Mouse (Mus musculus) CD4-positive, CD25-positive, alpha-beta regulatory T cell, adult 4 months (primary cell): ENCODE measurements around the gene Ubxn11. TPM values are rescaled to one million over a fixed set of nuclear protein-coding genes. Genes with fewer than 3 reads are reported as not detected.

Experiments used
- ATAC-seq: one replicate; pipeline ENCODE4 v1.8.0; 2017
- polyA plus RNA-seq, 2 experiments: library from polyadenylated mRNA; unstranded; fragments of 100-300 nt; shearing (Covaris generic); gene quantifications; one replicate each; pipeline ENCODE4 v1.2.1; 2017

Gene Ubxn11
- 10 to 100 TPM; 31.2 to 54.2 TPM for polyA plus RNA-seq

DNA sequence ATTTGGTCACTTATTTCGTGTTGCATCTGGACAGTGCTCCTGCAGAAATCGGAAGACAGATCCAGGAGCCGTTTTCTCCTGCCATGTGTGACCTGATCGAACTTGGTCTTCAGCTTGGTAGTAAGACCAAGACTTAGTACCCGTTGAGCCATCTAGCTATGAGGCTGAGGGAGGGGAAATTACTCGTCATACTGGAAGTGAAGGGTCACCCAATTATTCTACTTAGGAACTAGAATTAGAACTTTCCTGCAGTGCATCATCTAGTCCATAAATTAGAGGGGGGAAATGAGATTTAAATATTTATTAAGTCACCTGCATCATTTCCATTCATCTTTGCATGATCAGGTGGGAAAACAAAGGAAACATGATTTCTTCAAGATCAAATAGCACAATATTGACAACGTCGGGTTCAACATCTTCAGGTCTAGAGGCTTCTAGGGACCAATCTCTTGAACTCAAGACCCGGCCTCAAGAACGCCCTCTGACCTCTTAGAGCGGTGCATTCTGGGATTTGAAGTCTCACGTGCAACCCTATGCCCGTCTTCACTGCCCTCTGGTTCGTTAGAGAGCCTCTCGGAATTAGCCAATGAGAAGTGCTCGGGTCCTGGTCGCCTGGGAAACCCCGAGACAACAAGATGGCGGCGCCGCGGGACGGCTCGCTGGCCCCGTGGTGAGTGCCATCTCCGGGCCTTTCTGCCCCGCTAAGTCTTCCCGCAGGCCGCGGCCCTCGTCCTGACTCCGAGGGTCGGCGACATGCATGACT, at the start of gene Ubxn11:
Gene Ubxn11, plus strand, starts transcription at position 592 of the 763 bp plus-strand sequence.
- peak; percentile 84 for ATAC-seq

DNA sequence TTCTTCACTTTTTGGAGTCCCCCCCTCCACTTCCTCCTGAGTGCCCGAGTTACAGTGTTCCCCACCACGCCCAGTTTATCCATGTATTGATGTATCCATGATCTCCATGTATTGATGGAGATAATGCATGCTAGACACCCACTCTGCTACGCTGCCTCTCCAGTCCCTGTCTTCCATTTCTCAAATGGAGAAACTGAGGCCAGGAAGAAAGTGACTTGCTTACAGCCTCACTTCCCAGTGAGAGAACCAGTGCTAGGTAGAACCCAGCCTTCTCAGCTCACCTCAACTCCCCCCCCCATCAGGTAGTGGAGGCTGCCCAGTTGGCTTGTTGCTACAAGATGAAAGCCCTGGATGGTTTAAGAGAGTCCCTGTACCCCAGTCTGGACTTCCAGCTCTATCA, 48.8 kb upstream of the Ubxn11 start, which contains the start of gene Zfp683:
Gene Zfp683, plus strand, starts transcription at position 301 of the 400 bp plus-strand sequence.
- no peak for ATAC-seq

DNA sequence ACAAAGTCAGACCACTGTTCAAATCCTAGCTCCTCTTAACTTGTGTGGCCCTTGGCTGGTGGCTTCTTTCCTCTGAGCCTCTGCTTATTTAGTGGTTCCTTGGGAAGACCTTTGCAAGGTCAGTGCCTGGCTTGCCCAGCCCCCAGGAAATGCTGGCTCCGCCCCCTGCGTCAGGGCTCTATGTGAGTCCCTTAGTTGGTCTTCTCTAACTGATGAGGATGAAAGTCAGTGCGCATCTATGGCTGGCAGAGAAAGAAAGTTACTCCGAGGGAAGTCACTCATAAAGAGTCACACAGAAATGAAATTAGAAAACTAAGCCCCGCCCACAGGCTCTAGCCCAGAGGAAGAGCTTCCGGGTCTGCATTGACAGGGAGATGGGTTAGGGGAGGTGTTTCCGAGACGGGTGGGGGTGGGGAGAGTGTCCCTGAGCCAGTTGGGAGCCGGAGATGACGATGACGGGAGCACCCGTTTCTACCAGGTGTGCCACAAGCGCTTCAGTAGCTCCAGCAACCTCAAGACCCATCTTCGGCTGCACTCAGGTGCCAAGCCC, 44.1 kb upstream of the Ubxn11 start:
- ATAC-seq, result peak; percentile 72

DNA sequence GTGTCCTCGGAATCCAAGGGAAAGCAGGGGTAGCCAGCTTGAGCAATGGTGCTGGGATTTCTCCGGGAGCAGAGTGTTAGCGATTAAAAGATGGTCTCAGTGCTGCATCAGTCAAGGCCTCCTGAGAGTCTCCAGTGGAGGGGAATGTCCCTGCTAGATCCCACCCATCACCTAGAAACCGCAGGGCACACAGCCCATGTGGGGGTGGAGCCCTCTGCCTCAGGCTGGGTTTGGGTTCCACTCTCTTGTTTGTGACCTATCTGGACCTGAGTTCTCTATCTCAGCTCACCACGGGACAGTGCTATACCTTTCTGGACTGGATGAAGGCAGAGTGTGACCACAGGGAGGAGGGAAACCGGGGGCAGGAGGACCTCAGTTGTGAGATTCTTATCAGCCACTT, 43.5 kb upstream of the Ubxn11 start:
- peak; percentile 53 for ATAC-seq

DNA sequence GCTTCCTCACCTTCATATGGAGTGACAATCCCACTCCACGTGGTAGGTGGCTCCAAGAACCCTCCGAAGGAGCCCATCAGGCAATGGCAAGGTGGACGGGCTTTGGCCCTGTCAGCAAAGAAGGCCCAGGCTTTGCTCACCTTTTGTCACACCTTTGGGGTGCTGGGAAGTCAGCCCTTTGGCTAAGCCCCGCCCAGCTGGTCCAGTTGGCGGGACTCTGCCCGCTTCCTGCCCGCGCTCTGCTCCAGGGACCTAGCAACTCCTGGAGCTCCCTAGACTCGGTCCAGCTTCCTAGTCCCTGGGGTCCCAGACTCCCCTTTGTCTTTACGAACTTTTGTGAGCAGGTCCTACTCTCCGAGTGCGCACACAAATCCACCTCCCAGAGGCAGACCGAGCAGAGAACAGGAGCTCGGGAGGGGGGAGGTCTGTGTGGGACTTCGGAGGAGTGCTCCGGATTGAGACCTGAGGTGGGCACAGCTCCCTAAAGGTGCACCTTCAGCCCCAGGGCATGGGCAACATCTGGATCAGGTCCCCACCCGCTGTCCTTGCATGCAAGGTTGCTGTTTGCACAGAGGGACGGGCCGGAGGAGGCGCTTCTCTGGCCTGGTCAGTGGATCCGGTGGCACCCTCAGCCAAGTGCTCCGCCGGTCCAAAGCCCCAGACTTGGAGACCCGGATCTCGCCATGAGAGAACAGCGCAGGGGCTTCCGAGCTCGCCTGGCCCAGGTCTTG, 42.1 kb upstream of the Ubxn11 start, which contains the start of gene Crybg2:
Gene Crybg2, plus strand, starts transcription at position 681 of the 731 bp plus-strand sequence.
- ATAC-seq, result no peak

DNA sequence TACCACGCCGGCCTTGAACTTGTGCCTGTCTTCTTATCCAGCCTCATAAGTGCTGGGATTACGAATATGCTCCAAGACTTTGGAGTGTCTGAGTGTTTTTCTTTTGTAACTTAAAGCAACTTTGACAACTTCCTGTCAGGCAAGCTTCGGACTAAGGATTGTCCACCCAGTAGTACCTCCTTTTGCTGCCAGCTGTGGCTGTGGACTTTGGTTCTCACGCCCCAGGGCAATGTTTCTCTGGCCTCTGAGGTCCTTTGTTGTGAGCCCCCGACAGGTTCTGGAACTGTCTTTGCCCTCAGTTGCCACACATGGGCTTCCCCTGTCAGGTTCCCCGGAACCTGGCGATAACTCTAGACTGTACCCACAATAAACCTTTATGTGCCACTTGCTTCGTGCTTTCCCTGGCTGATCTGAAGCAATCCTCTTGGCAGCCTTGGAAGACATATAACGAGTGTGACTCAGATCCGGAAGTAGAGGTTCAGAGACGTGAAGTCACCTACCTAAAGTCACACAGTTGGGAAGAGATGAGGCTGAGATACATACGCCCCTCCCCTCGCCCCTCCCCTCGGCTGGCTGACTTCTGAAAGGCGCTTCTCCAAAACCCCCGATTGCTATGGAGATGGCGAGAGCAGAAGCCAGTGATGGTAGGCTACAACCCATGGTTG, 41.1 kb upstream of the Ubxn11 start:
- peak; percentile 64 for ATAC-seq

DNA sequence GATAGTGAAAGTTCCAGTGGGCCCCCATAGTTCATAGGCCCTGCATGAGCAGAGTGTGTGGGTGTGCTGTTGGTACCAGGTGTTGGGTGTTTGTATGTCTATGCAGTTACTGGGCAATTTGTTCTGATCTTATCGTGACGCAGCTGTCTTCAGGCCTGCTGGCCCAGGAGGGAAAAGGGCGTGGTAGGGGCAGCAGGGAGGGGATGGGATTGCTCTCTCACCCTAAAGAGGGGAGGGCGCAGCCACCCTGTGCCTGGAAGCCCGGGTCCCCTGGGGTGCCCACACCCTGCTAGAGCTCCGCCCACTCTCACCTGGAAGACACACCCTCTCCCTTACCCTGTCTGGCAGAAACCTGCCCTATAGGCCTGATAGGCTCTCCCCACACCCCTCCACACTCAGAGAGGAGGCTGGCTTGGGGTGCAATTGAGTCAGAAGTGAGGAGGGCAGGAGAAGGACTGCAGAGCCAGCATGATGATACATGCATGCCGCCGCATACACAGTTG, 40.4 kb upstream of the Ubxn11 start:
- peak; percentile 31 for ATAC-seq

DNA sequence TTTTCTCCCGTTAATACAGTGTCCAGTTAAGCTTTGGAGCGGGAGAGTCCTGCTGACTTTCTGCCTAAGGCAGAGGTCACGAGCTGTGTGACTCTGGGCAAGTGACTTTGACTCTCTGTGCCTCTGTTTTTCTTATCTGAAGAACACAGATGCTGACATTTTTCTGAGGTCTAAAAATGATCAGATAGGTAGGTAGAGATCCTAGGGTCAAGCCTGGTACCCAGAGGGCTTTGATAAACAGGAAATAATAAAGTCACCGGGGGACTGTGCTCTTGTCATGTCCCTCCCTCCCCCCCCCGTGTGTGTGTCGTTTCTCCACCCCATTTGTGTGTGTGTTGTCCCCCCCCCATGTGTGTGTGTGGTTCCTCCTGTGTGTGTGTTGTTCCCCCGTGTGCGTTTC, 39.8 kb upstream of the Ubxn11 start:
- no peak for ATAC-seq

DNA sequence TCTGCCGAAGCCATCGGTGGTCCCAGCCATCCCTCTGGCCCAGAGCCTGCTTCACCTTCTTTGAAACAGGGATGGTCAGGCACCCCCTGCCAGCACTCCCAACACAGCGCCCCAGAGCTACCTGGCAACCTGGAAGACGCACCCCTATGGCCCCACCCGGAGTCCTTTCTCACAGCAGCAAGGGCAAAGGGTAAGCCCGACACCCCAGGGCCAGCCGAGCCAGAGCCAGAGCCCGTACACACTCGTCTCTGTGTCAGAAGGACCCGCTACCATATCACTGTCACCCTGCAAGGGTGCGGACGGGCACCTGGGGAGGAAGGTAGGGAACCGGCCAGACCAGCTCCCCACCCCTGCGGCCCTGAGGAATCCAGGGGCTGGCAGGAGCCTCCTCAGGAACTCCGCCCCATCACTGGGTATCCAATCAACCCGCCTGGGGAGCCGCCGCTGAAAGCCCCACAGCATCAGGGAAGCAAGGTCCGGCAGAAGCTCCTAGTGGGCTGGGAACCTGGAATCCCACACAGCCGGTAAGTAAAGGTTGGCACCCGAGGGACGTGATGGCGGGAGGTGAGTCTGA, 36.9 kb upstream of the Ubxn11 start:
- ATAC-seq, result no peak

DNA sequence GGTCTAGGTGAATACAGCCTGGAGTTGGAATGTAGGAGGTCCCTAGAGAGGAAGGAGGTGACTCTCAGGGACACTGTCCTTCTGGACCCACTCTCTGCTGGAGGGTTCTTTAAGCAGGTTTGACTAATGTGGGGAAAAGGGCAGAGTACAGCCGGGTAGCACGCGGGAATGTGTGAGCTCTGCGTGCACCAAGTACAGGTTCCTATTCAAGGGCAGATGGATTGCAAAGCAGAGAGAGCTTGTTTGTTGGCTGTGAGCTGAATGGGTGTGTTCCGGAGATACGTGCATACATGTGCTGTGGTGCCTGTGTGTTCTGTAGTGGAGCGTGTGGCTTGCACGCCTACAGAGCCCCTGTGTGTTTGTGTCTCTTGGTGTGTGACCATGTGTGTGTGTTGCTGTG, 35.0 kb upstream of the Ubxn11 start:
- no peak for ATAC-seq

DNA sequence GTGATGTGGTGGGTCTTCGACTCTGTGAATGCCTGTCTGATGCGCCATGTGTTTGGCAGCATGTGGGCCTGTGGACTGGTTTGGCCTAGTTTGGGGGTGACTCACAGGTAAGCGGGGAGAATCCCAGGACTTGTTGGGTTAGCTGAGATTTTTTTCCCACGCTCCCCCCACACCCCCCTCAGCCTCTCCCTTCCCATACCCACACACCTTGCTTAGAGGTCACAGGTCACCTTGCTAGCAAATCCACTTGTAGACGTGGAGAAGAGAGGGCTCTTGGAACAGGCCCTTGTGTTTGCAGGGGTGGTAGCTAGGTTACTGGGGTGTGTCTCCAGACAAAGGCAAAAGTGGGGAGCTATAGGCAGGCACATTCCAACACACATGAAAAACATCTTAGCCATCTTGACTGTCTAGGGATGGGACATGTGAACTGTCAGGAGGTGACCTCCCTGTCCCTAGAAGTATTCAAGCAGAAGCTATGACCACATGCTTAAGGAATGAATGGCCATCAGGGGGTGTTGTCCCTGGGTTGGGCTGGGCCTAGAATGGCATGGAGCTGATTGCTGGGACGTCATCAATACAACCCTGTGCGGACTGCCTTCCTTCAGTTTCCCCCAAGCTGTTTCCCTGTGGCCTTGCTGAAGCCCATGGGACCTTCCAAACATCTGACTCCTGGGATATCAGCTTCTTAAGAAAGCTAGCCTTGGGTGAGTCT, 34.4 kb upstream of the Ubxn11 start:
- no peak for ATAC-seq

DNA sequence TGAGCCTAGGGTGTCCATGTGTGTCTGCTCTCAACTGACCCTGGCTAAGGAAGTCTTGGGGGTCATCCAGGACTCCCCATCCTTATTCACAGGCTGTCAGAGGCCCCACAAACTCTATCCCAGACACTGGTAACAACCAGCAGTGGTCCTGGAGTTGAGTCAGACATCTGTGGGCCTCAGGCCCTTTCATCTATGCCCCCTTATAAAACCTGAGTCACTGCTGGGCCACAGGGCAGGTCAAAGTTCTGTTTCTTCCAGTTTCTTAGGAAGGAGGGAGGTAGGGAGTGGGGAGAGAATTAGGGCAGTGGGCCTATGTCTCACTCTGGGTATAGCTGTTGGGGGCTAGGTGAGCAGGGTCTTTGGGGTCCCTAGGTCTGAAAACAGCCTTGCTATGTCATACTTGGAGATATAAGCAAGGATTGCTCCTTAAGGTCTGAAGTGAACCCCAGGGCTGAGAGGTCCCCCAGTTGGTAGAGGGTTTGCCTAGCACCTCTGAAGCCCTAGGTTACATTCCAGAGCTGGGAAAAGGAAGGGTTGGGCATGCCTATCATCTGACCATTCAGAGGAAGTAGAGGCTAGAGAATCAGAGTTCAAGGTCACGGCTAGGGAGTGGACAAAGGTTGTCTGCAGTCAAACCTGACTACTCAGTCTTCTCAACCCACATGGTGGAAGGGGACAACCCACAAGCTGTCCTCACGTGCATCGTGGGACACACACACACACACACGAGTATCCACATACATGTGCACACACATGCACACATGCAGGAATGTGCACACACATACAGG, 33.4 kb upstream of the Ubxn11 start:
- no peak for ATAC-seq

DNA sequence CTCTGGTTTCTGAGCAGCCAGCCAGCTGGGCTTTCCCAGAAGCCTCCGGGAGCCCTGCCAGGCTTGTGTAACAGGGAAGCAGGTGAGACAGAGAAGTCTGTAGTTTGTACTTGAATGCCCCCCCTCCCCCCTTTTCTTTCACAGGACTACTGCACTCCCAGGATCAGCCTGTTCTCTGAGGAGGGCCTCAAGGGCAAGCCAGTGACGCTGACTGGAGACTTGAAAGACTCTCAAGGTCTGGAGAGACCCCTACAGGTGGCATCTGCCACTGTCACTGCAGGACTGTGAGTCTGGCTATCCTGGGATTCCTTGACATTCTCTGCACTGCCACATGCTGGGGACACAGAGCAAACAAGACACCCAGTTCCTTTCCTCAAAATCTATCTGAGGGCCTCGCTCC, 23.7 kb upstream of the Ubxn11 start:
- ATAC-seq, result no peak

DNA sequence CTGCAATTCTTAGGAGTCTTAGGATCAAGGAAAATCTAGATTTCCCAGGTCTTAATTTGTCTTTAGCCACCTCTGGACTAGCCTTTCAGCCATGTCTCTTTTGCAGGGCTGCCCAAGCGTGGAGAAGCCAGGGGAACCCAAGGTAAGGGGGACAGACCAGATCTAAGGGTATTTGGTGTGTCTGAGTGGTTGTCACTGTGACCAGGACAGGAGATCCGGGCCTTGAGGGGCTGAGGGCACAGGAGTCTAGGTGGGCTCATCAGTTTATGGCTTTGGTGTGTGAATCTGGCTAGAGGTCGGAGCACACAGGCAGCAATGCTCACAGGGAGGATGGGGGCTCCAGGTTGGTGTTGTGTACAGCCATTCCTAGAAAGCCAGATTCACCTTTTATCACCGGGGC, 21.7 kb upstream of the Ubxn11 start:
- no peak for ATAC-seq

DNA sequence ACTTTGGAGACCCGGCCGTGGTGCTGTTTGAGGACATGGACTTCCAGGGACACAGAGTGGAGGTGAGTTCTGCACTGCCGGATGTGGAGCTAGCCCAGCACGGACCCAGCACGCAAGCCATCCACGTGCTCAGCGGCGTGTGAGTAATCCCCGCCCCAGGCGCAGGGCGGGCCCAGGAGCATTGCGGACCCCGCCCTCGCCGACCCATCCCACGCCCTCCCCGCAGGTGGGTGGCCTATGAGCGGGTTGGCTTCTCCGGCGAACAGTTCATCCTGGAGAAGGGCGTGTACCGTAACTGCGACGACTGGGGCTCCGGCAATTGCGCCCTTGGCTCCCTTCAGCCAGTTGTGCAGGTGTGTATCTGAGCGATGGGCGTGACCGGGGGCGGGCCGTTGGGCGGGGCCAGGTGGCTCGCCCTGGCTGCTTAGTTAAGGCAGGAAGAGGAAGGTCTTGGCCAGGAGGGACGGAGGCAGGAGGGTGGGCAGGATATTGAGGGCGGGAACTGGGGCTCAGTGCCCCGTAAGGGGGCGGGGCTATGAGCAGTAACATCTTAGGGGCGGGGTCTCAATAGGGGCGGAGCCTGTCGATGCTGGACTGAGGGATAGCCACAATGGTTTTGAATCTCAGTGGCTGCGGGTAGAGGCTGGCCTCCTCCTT, 20.5 kb upstream of the Ubxn11 start:
- peak; percentile 90 for ATAC-seq

DNA sequence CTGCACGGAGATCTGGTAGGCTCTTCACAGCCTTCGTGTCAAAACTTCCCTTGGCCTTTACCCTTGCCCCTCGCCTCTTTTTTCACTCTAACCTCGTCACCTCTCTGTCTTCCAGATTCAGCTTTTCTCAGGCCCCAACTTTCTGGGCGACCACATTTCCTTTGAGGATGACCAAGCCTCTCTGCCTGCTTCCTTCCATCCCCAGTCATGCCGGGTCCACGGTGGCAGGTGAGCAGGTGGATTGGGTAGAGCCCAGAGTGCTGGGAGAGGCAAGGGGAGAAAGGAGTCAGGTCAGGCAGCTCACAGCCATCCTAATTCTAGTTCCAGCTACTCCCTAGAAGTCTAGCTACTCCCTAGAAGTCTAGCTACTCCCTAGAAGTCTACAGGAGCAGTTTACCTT, 19.9 kb upstream of the Ubxn11 start:
- no peak for ATAC-seq

DNA sequence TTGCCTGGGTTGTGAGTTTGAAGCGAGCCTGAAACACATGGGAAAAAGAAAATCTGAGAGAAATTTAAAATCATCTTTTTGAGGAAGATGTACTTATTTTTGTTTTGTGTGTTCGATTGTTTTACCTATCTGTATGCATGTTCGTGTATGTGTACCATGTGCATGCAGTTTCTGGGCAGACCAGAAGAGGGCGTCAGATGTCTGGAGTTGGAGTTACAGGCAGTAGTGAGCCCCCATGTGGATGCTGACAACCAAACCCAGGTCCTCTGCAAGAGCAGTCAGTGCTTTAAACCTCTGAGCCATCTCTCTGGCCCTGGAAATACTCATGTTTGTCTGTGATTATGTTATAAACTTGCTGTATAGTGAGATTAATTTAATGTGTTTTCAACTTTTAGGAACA, 17.4 kb upstream of the Ubxn11 start:
- ATAC-seq, result no peak

DNA sequence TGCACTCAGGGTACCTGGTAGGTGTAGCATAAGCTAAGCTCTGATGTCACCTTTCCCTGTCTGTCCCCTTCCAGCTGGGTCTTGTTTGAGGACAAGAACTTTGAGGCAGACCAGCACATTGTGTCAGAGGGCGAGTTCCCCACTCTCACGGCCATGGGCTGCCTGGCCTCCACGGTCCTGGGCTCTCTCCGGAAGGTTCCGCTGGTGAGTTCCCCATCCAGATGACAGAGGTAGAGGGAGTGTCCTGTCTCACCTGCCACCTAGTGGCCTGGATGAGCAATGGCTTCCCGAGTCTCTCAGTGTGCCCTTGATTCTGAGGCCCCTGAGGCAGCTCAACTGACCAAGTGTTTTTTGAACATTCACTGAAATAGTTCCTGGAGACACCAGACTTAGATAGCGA, 15.0 kb upstream of the Ubxn11 start:
- ATAC-seq, result peak; percentile 81

DNA sequence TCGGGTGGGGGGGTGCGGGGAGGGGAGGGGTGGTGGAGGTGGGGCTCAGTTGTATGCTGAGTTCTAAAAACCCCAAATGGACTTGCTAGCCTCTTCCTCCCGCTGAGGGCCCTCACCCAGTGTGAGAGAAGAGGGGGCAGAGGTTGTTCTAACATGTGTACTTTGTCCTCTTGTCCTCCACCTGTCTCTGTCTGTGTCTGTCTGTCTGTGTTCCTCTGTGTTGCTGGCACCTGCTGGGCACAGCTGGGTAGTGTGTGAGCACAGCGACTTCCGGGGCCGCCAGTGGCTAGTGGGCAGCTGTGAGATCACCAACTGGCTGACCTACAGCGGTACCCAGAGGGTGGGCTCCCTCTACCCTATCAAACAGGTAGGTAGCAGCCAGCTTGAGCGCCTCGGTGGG, 13.3 kb upstream of the Ubxn11 start:
- no peak for ATAC-seq

DNA sequence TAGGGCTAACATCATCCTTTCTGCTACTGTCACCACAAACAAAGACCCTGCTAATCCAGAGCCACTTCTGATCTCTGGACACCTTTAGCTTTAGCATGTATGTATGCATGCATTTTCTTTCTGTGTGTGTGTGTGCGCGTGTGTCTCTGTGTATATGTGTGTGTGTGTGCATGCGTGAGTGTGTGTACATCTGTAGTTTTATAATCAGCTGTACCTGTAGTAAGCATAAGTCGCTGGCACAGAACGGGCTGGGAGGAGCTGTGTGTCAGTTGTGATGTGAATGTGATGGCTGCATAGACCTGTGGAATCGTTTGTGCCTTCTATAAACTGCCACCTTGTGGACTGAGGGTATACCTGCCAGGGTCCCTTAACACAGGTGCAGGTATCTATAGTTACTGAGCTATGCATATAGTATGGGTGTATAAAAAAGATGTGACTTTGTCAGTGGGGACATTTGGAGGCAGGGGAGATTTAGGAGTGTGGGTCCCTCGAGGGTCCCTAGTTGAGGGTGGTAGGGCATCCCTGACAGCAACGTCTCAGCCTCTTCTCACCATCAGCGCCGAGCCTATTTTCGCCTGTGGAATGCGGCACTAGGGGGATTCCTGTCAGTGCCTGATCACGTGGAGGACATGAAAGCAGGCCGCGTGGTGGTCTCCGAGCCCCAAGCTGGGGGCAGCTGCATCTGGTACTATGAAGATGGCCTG, 11.7 kb upstream of the Ubxn11 start:
- ATAC-seq, result no peak
